Mouse (Mus musculus) spleen, embryonic (tissue): ENCODE data around the gene Bclaf1.

ENCODE experiments used
- CTCF ChIA-PET: fragments of 350-600 bp; sonication (Branson Sonifier 250); formaldehyde crosslinking; loops from one replicate; lab custom pipeline; 2022; lab: Charles Lee

The Bclaf1 gene

GRCm38 (mm10) chr10:20311918-20312735 is at the start of gene Bclaf1:
TSS of gene Bclaf1 (plus strand) at chr10:20312469.
- CTCF ChIA-PET, result interaction anchor here (1.0 kb wide), 1 partner anchor 206 kb away, joined by 3 read pairs; no protein-coding TSS in a partner anchor

- CTCF ChIA-PET, result interaction anchor here (0.6 kb wide), 1 partner anchor 1078 kb away, joined by 5 read pairs; no protein-coding TSS in a partner anchor
Observed at GRCm38 (mm10) chr10:20262896-20263295, 49.4 kb upstream of the Bclaf1 start.

DNA sequence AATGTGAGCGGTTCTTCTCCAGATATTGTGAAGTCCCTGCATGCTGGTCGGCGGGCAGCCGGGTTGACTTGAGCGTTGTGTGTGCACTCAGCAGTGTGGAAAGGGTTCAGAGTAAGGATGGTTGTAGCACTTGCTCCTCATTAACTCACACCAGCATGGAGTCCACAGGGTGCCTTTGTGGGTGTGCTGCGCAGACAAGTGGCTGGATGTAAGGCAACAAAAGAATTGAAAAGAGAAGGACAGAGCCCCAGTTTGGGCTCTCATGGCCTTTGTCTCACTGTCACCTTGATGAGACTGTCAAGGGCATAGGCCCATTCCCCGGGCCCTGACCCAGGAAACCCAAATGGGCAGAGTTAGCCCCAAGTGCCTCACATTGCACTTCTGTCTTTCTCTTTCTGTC is 47.8 kb upstream of the Bclaf1 start:
- CTCF ChIA-PET, result no interaction called here

- CTCF ChIA-PET, result no interaction called here
Observed at GRCm38 (mm10) chr10:20267032-20267431, 45.2 kb upstream of the Bclaf1 start.

- CTCF ChIA-PET, result no interaction called here
Observed at GRCm38 (mm10) chr10:20268945-20269344, 43.3 kb upstream of the Bclaf1 start.

GRCm38 (mm10) chr10:20272380-20272779 is 39.9 kb upstream of the Bclaf1 start:
- CTCF ChIA-PET, result interaction anchor here (0.5 kb wide), 1 partner anchor 234 kb away, joined by 4 read pairs; no protein-coding TSS in a partner anchor

DNA sequence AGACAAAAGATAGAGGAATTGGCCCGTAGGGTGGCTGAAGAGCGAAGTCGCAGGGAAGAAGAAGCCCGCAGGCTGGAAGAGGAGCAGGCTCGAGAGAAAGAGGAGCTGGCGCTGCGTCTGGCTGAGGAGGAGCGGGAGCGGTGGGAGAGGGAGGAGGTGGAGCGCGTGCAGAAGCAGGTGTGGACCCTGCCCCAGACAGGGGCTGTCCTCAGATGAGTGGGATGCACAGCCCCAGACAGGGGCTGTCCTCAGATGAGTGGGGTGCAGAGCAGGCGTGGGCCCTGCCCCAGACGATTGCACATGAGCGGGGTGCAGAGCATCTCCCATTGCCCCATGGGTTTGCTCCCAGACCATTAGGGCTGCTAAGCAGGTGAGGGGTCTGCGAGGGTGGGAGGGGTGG is 39.0 kb upstream of the Bclaf1 start:
- CTCF ChIA-PET, result no interaction called here

DNA sequence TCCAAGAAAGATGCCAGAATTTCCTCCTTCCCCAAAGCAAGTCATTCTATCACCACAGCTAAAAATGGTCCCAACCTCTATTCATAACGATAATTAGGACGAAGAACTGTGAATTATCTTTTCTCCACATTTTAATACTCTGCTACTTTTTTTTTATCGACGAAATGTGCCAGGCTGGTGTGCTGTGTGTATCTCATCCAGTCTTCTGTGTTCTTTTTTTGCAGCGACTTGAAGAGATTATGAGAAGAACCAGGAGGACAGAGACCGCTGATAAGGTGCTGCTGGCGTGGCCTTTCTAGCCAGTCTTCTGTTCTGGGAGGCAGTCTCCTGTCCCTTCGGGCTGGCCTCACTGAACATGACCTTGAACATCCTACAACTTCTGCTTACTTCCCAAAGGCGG is 38.2 kb upstream of the Bclaf1 start:
- CTCF ChIA-PET, result no interaction called here

- CTCF ChIA-PET, result no interaction called here
Observed at GRCm38 (mm10) chr10:20281456-20281855, 30.8 kb upstream of the Bclaf1 start.

DNA sequence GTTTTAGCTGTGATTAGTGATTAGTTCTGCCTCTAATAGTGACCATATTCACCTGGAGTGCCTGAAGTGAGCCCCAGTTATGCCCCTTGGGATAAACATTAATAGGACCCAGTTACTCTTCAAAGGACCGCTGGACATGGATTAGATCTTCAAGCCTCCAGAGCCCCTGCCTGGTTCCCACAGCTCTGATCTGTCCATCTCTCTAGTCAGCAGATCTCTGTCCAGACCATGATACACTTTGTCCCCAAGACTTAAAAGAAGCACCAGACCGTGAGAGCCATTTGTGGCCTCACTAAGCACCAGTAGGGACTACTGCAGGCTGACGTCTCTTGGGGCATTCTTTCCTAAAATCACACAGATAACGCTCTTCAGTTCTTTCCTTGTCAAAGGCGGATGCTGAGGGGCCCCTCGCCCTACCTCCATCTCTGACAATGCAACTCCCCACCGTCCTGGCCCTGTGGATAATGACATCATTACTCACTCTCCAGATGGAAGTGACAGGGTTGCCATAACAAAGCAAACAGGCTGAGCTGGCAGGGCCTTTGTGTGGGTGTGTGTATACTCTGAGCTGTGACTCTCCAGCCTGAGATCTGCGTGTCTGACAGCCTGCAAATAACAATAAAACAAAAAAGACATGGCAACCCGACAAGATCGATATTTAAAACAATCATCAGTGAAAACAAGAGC is 26.8 kb upstream of the Bclaf1 start:
- CTCF ChIA-PET, result interaction anchor here (0.5 kb wide), 1 partner anchor 35 kb away, joined by 3 read pairs; no protein-coding TSS in a partner anchor

GRCm38 (mm10) chr10:20285994-20286836 is 26.1 kb upstream of the Bclaf1 start:
- CTCF ChIA-PET, result no interaction called here

DNA sequence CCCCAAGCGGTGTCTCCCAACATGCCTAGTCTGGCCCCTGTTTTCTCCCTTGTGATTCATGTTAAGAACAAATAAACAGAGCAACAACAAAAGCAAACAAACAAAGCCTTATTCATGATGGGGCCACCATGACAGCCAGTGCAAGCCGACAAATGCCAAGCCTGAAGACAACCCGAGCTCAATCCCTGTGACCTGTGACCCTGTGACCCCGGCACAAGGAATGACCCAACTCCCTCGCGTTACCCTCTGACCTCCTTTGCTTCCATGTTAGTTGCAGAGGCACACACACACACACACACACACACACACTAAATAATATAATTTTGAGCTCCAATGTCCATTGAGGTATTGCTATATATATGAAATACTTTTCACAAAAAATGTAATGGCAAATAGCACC is 24.9 kb upstream of the Bclaf1 start:
- CTCF ChIA-PET, result no interaction called here

- CTCF ChIA-PET, result interaction anchor here (0.5 to 1.2 kb wide), 3 partner anchors 24 to 639 kb away, joined by 8 to 26 read pairs (median 11); no protein-coding TSS in a partner anchor
Observed at GRCm38 (mm10) chr10:20290467-20290883, 21.8 kb upstream of the Bclaf1 start.

GRCm38 (mm10) chr10:20295961-20296360 is 16.3 kb upstream of the Bclaf1 start:
- CTCF ChIA-PET, result no interaction called here

GRCm38 (mm10) chr10:20298152-20298920 is 13.9 kb upstream of the Bclaf1 start:
- CTCF ChIA-PET, result interaction anchor here (0.5 to 0.6 kb wide), 2 partner anchors 16 to 22 kb away, joined by 3 read pairs; no protein-coding TSS in a partner anchor

DNA sequence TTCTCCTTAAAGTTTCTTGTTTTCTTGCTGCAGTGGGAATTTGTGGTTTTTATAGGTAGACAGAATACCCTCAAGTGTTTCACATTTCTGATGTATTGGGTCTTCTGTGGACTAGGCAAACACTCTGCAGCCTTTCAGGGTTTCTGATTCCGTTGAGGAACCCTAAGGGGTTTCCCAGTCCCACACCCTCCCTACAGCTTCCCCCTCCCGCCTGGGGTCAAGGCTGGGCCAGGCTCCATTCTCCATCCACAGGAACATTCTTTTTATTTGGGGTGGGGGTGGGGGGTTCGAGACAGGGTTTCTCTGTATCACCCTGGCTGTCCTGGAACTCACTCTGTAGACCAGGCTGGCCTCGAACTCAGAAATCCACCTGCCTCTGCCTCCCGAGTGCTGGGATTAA is 13.2 kb upstream of the Bclaf1 start:
- CTCF ChIA-PET, result no interaction called here

DNA sequence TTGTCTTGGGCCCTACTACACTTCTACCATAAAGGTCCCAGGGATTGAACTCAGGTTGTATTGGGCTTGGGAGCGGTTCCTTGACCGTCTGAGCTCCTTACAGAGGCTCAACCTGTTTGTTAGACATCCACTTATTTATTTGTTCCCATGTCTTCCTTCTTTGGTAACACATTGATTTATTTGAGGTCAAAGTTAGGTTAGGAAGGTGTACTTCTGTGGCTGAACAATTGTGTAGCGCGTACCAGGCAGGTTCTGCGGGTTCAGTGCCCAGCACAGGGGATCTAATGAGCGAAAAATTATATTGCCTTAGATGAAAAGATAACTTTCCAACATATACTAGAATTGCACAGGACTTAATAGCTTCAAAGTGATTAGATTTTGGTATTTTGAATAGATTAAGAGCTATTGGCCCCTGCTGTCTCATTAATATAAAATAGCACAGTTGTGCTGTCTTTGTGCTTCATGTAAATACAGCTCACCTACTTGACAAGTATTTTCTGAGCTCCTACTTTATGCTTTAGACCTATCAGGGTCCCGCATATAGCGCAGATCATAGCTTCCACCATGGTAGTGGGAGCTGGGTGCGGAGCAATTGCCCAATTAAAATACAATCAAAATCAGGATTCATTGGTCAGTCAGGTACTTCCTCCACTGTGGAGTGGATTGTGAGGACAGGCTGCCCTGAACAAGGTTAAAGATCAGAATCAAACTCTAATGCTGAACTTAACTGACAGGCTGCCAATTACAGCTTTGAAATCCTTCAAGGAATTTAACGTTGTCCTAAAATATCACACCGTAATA is 1.1 kb upstream of the Bclaf1 start:
- CTCF ChIA-PET, result interaction anchor here (1.0 kb wide), 1 partner anchor 207 kb away, joined by 3 read pairs; no protein-coding TSS in a partner anchor

GRCm38 (mm10) chr10:20312736-20313301 is 550 bp downstream of the Bclaf1 start:
- CTCF ChIA-PET, result interaction anchor here (0.9 kb wide), 1 partner anchor 13 kb away, joined by 3 read pairs; no protein-coding TSS in a partner anchor

DNA sequence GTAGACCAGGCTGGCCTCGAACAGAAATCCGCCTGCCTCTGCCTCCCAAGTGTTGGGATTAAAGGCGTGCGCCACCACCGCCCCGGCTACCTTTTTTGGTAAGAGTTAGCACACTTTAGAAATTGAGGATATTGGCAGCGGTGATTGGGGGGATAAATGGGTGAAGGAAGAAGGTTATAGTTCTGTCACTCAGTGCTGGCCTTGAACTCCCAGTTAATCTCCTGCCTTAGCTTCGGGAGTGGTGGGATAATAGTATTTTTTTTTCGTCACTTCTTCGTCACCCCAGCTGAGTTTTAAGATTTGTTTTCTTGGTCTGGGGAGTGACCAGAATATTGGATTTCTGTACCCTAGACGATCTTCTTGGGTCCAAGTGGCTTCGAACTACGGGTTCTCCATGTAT is 1.2 kb downstream of the Bclaf1 start:
- CTCF ChIA-PET, result interaction anchor here (0.9 kb wide), 1 partner anchor 12 kb away, joined by 3 read pairs; no protein-coding TSS in a partner anchor
